Mouse (Mus musculus) MEL (cell line): Measurements from ENCODE around the gene Syt2. TPM values are rescaled to one million over a fixed set of nuclear protein-coding genes. Genes with fewer than 3 reads are reported as not detected.

Source experiments
- DNase-seq: peaks from one replicate; pipeline ENCODE4 v3.0.0; 2011; ENCODE audit warnings: low read depth, low spot score
- H3K27ac ChIP-seq: 2 replicates; pipeline ENCODE4 v1.5.1; 2012; ENCODE audit warnings: low read depth, mild to moderate bottlenecking, control low read depth, low read length, moderate library complexity; ENCODE audit not compliant: control insufficient read depth
- H3K27me3 ChIP-seq, 2 experiments: fragments of 150-350 bp in 1 of 2; sonication (generic) in 1 of 2; 2 replicates each; pipeline ENCODE4 v1.6.1; 2012; ENCODE audit warnings: low read length in 2 of 2, mild to moderate bottlenecking in 2 of 2, improper control_type of control experiment in 1 of 2, moderate library complexity in 1 of 2; ENCODE audit not compliant: insufficient read depth in 2 of 2, control insufficient read depth in 1 of 2
- H3K36me3 ChIP-seq, 2 experiments: 2 replicates each; pipeline ENCODE4 v1.6.1; 2012 to 2014; ENCODE audit warnings: low read length in 2 of 2, improper control_type of control experiment in 1 of 2, inconsistent platforms in 1 of 2, mild to moderate bottlenecking in 1 of 2; ENCODE audit not compliant: insufficient read depth in 2 of 2, control insufficient read depth in 1 of 2
- H3K4me1 ChIP-seq, 2 experiments: fragments of 150-350 bp in 1 of 2; sonication (generic) in 1 of 2; 2 replicates each; pipeline ENCODE4 v1.6.1; 2012; ENCODE audit warnings: low read length in 2 of 2, improper control_type of control experiment in 1 of 2, mild to moderate bottlenecking in 1 of 2; ENCODE audit not compliant: insufficient read depth in 2 of 2, control insufficient read depth in 1 of 2
- H3K4me3 ChIP-seq, 2 experiments: fragments of 150-350 bp in 1 of 2; sonication (generic) in 1 of 2; 2 replicates each; pipeline ENCODE4 v1.5.1; 2012; ENCODE audit warnings: low read depth in 2 of 2, low read length in 2 of 2, mild to moderate bottlenecking in 2 of 2, moderate library complexity in 2 of 2, control low read depth in 1 of 2, improper control_type of control experiment in 1 of 2; ENCODE audit not compliant: control insufficient read depth in 1 of 2, insufficient read depth in 1 of 2
- H3K79me2 ChIP-seq: 2 replicates; pipeline ENCODE4 v1.6.1; 2012; ENCODE audit warnings: mild to moderate bottlenecking, low read length, moderate library complexity; ENCODE audit not compliant: control insufficient read depth, poor library complexity, insufficient read depth
- H3K9ac ChIP-seq: 2 replicates; pipeline ENCODE4 v1.6.1; 2012; ENCODE audit warnings: low read depth, mild to moderate bottlenecking, control low read depth, low read length, moderate library complexity; ENCODE audit not compliant: control insufficient read depth, poor library complexity, severe bottlenecking
- H3K9me3 ChIP-seq: fragments of 150-350 bp; sonication (generic); replicated peaks from 2 replicates; pipeline ENCODE4 v1.6.1; 2012; ENCODE audit warnings: mild to moderate bottlenecking, low read length, improper control_type of control experiment, moderate library complexity; ENCODE audit not compliant: insufficient read depth
- BHLHE40 ChIP-seq: IDR thresholded peaks from 2 replicates; pipeline ENCODE4 v1.6.1; 2012; ENCODE audit warnings: low read depth, mild to moderate bottlenecking, inconsistent platforms, low read length, improper control_type of control experiment, borderline replicate concordance
- CHD2 ChIP-seq: IDR thresholded peaks from 2 replicates; pipeline ENCODE4 v1.6.1; 2011; ENCODE audit warnings: low read length, improper control_type of control experiment
- E2F4 ChIP-seq: IDR thresholded peaks from 2 replicates; pipeline ENCODE4 v1.6.1; 2011; ENCODE audit warnings: low read depth, low read length, improper control_type of control experiment, borderline replicate concordance
- GABPA ChIP-seq: IDR thresholded peaks from 2 replicates; pipeline ENCODE4 v1.6.1; 2012; ENCODE audit warnings: low read depth, mild to moderate bottlenecking, inconsistent platforms, low read length, improper control_type of control experiment, moderate library complexity
- MAX ChIP-seq: IDR thresholded peaks from 2 replicates; pipeline ENCODE4 v1.6.1; 2011; ENCODE audit warnings: low read length, improper control_type of control experiment
- MXI1 ChIP-seq: IDR thresholded peaks from 2 replicates; pipeline ENCODE4 v1.6.1; 2011; ENCODE audit warnings: mild to moderate bottlenecking, low read depth, low read length, improper control_type of control experiment
- NRF1 ChIP-seq: IDR thresholded peaks from 2 replicates; pipeline ENCODE4 v1.6.1; 2014; ENCODE audit warnings: low read depth, mild to moderate bottlenecking, inconsistent platforms, low read length, improper control_type of control experiment, moderate library complexity; ENCODE audit not compliant: poor library complexity, insufficient read depth, severe bottlenecking
- POLR2A ChIP-seq, 2 experiments: IDR thresholded peaks; 2 replicates each; pipeline ENCODE4 v1.6.1; 2011 to 2012; ENCODE audit warnings: low read length in 2 of 2, mild to moderate bottlenecking in 2 of 2, control low read depth in 1 of 2, improper control_type of control experiment in 1 of 2, low read depth in 1 of 2, moderate library complexity in 1 of 2; ENCODE audit not compliant: control insufficient read depth in 1 of 2, insufficient read depth in 1 of 2, poor library complexity in 1 of 2
- POLR2AphosphoS2 ChIP-seq: IDR thresholded peaks from 2 replicates; pipeline ENCODE4 v1.6.1; 2011; ENCODE audit warnings: low read length, improper control_type of control experiment
- SIN3A ChIP-seq: IDR thresholded peaks from 2 replicates; pipeline ENCODE4 v1.6.1; 2012; ENCODE audit warnings: low read length, improper control_type of control experiment, inconsistent platforms
- SMC3 ChIP-seq: IDR thresholded peaks from 2 replicates; pipeline ENCODE4 v1.6.1; 2011; ENCODE audit warnings: low read depth, low read length, improper control_type of control experiment
- TAL1 ChIP-seq: IDR thresholded peaks from 2 replicates; pipeline ENCODE4 v1.6.1; 2012; ENCODE audit warnings: mild to moderate bottlenecking, inconsistent platforms, low read length, moderate library complexity, mixed read lengths
- TCF12 ChIP-seq: IDR thresholded peaks from 2 replicates; pipeline ENCODE4 v1.6.1; 2014; ENCODE audit warnings: low read depth, mild to moderate bottlenecking, inconsistent platforms, low read length, improper control_type of control experiment, moderate library complexity
- UBTF ChIP-seq: IDR thresholded peaks from 2 replicates; pipeline ENCODE4 v1.6.1; 2012; ENCODE audit warnings: low read depth, mild to moderate bottlenecking, inconsistent platforms, low read length, improper control_type of control experiment, moderate library complexity, borderline replicate concordance; ENCODE audit not compliant: insufficient read depth
- USF1 ChIP-seq: IDR thresholded peaks from 2 replicates; pipeline ENCODE4 v1.6.1; 2014; ENCODE audit warnings: low read depth, mild to moderate bottlenecking, inconsistent platforms, low read length, improper control_type of control experiment, moderate library complexity
- USF2 ChIP-seq, 2 experiments: IDR thresholded peaks; 2 replicates each; pipeline ENCODE4 v1.6.1; 2011 to 2012; ENCODE audit warnings: improper control_type of control experiment in 2 of 2, low read length in 2 of 2, borderline replicate concordance in 1 of 2, inconsistent platforms in 1 of 2, low read depth in 1 of 2, mild to moderate bottlenecking in 1 of 2; ENCODE audit not compliant: insufficient read depth in 1 of 2
- ZC3H11A ChIP-seq: IDR thresholded peaks from 2 replicates; pipeline ENCODE4 v1.6.1; 2012; ENCODE audit warnings: low read depth, mild to moderate bottlenecking, inconsistent platforms, low read length, improper control_type of control experiment
- polyA plus RNA-seq, 2 experiments: library from polyadenylated mRNA; stranded (reverse) in 1 of 2; unstranded in 1 of 2; fragments of >175 nt in 1 of 2; fragments of >200 nt in 1 of 2; gene quantifications; 2 replicates each; pipeline versions ENCODE4 v1.2.1 to v1.2.4; 2012; ENCODE audit warnings: low replicate concordance in 2 of 2, low read depth in 1 of 2; ENCODE audit not compliant: insufficient read length in 2 of 2, insufficient read depth in 1 of 2, missing spikeins in 1 of 2
- total RNA-seq: library from RNA; depleted of rRNA; stranded (reverse); fragments of 300-350 nt; gene quantifications from 2 replicates; pipeline ENCODE4 v1.2.3, GENCODE M21; 2012

The Syt2 gene
- total and polyA plus RNA-seq, 3 experiments, result 0.31 TPM; not detected in 2

GRCm38 (mm10) chr1:134749889-134750288 is 103.4 kb downstream of the Syt2 start:
- no peak for DNase-seq
- no peaks in the 10 kb centered on the region for H3K79me2 ChIP-seq
- H3K4me1 ChIP-seq, result peaks cover 0 to 7% of the 10 kb centered on the region in 2 experiments; a peak in 2 of 4 replicates
- TF ChIP-seq USF2 (IDR thresholded peaks at IDR 0.05; ENCODE audit: borderline replicate concordance in 1 of 2, insufficient read depth in 1 of 2, low read depth in 1 of 2, low read length in 2 of 2) (no peak), ZC3H11A (no peak), MAX (no peak), CHD2 (no peak), NRF1 (no peak), TAL1 (no peak), BHLHE40 (no peak), POLR2A (IDR thresholded peaks at IDR 0.05; ENCODE audit: control insufficient read depth in 1 of 2, insufficient read depth in 1 of 2, low read depth in 1 of 2, low read length in 2 of 2, poor library complexity in 1 of 2) (no peak)
- H3K9ac ChIP-seq, result no peak overlapping the region
- H3K36me3 ChIP-seq, result peaks cover 0 to 3% of the 10 kb centered on the region in 2 experiments; a peak in 1 of 4 replicates
- H3K4me3 ChIP-seq, result no peak overlapping the region
- H3K27me3 ChIP-seq, result no peaks in the 10 kb centered on the region
- H3K27ac ChIP-seq, result no peak overlapping the region
- no peaks in the 10 kb centered on the region for H3K9me3 ChIP-seq

- no peak for DNase-seq
- no peaks in the 10 kb centered on the region for H3K79me2 ChIP-seq
- no peaks in the 10 kb centered on the region for H3K9me3 ChIP-seq
- H3K4me1 ChIP-seq, result peaks cover 0 to 4% of the 10 kb centered on the region in 2 experiments; a peak in 1 of 4 replicates
- no peak overlapping the region for H3K9ac ChIP-seq
- H3K36me3 ChIP-seq, result no peaks in the 10 kb centered on the region
- TF ChIP-seq SMC3, result no peak
- no peak for TF ChIP-seq POLR2AphosphoS2
- no peak for TF ChIP-seq E2F4
- no peak for TF ChIP-seq USF1
- TF ChIP-seq CHD2, result no peak
- TF ChIP-seq TCF12, result no peak
- no peak for TF ChIP-seq MXI1
- TF ChIP-seq SIN3A, result no peak
- no peak for TF ChIP-seq GABPA
- TF ChIP-seq POLR2A (IDR thresholded peaks at IDR 0.05; ENCODE audit: control insufficient read depth in 1 of 2, insufficient read depth in 1 of 2, low read depth in 1 of 2, low read length in 2 of 2, poor library complexity in 1 of 2), result no peak
- no peak for TF ChIP-seq UBTF
- H3K4me3 ChIP-seq, result no peak overlapping the region
- no peaks in the 10 kb centered on the region for H3K27me3 ChIP-seq
- H3K27ac ChIP-seq, result no peak overlapping the region
Observed at GRCm38 (mm10) chr1:134752447-134752846, 106.0 kb downstream of the Syt2 start.
